Mouse (Mus musculus): ENCODE results near the gene Stambp. TPM values are rescaled to one million over a fixed set of nuclear protein-coding genes. Genes with fewer than 3 reads are reported as not detected.

Gene Stambp
- total and polyA plus RNA-seq, 2 experiments = 6.9 to 7.4 TPM

- WGBS = 81% methylated on average over 6 of the region's 6 CpGs
- Histone ChIP-seq H3K4me3 (ENCODE audit: insufficient read depth, low read depth, low read length) (no peak overlapping the region), H3K27me3 (ENCODE audit: control insufficient read depth, insufficient read depth, low read length) (no peaks in the 10 kb centered on the region), H3K79me2 (ENCODE audit: control insufficient read depth, insufficient read depth, low read length) (no peaks in the 10 kb centered on the region), H3K36me3 (ENCODE audit: control insufficient read depth, insufficient read depth, low read length) (peaks cover 34% of the 10 kb centered on the region), H3K9ac (ENCODE audit: low read depth, low read length) (no peak overlapping the region), H3K27ac (replicated peaks; ENCODE audit: insufficient read depth, low read depth, low read length) (no peak overlapping the region), H3K4me1 (ENCODE audit: control insufficient read depth, insufficient read depth, low read length) (no peaks in the 10 kb centered on the region)
- TF ChIP-seq CTCF (IDR thresholded peaks at IDR 0.05; ENCODE audit: low read depth, low read length) = no peak
- no peak for TF ChIP-seq POLR2A (IDR thresholded peaks at IDR 0.05; ENCODE audit: extremely low read depth, insufficient read depth, low read length)
- no peak for DNase-seq (ENCODE audit: extremely low read depth, low read depth, low spot score)
Measured at GRCm38 (mm10) chr6:83555972-83556371, 16.6 kb downstream of the Stambp start.

- no peak for DNase-seq (ENCODE audit: extremely low read depth, low read depth, low spot score)
- Histone ChIP-seq H3K4me3 (ENCODE audit: insufficient read depth, low read depth, low read length) (no peak overlapping the region), H3K36me3 (ENCODE audit: control insufficient read depth, insufficient read depth, low read length) (peaks cover 15% of the 10 kb centered on the region), H3K27ac (replicated peaks; ENCODE audit: insufficient read depth, low read depth, low read length) (no peak overlapping the region), H3K79me2 (ENCODE audit: control insufficient read depth, insufficient read depth, low read length) (no peaks in the 10 kb centered on the region), H3K4me1 (ENCODE audit: control insufficient read depth, insufficient read depth, low read length) (no peaks in the 10 kb centered on the region), H3K27me3 (ENCODE audit: control insufficient read depth, insufficient read depth, low read length) (no peaks in the 10 kb centered on the region), H3K9ac (ENCODE audit: low read depth, low read length) (no peak overlapping the region)
- 69% methylated on average over 5 of the region's 5 CpGs for WGBS
- TF ChIP-seq CTCF (IDR thresholded peaks at IDR 0.05; ENCODE audit: low read depth, low read length) (no peak), POLR2A (IDR thresholded peaks at IDR 0.05; ENCODE audit: extremely low read depth, insufficient read depth, low read length) (no peak)
Measured at GRCm38 (mm10) chr6:83548346-83548745, 24.2 kb downstream of the Stambp start.

DNA sequence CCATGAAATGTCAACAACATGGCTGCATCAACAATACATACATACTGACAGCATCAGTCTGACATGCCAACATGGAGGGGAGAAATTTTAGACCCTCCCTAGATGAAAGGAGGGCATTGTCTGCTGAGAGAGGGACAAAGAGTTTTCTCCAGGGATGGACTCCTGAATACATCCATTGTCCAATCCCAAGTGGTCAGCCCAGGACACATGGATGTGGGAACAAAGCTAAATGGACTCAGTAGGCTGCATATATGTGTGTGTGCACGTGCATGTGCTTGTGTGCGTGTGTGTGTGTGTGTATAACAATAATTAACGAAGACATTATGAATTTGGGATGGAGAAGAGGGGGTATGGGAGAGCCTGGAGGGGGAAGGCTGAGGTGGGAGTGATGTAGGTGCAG, 26.8 kb downstream of the Stambp start:
- H3K27ac ChIP-seq (replicated peaks; ENCODE audit: insufficient read depth, low read depth, low read length) = no peak overlapping the region
- WGBS = 94% methylated on average over 3 of the region's 3 CpGs
- no peaks in the 10 kb centered on the region for H3K27me3 ChIP-seq (ENCODE audit: control insufficient read depth, insufficient read depth, low read length)
- H3K79me2 ChIP-seq (ENCODE audit: control insufficient read depth, insufficient read depth, low read length) = no peaks in the 10 kb centered on the region
- H3K9ac ChIP-seq (ENCODE audit: low read depth, low read length) = no peak overlapping the region
- no peak for TF ChIP-seq POLR2A (IDR thresholded peaks at IDR 0.05; ENCODE audit: extremely low read depth, insufficient read depth, low read length)
- TF ChIP-seq CTCF (IDR thresholded peaks at IDR 0.05; ENCODE audit: low read depth, low read length) = no peak
- H3K4me1 ChIP-seq (ENCODE audit: control insufficient read depth, insufficient read depth, low read length) = no peaks in the 10 kb centered on the region
- DNase-seq (ENCODE audit: extremely low read depth, low read depth, low spot score) = no peak
- H3K4me3 ChIP-seq (ENCODE audit: insufficient read depth, low read depth, low read length) = no peak overlapping the region
- H3K36me3 ChIP-seq (ENCODE audit: control insufficient read depth, insufficient read depth, low read length) = peaks cover 11% of the 10 kb centered on the region

DNA sequence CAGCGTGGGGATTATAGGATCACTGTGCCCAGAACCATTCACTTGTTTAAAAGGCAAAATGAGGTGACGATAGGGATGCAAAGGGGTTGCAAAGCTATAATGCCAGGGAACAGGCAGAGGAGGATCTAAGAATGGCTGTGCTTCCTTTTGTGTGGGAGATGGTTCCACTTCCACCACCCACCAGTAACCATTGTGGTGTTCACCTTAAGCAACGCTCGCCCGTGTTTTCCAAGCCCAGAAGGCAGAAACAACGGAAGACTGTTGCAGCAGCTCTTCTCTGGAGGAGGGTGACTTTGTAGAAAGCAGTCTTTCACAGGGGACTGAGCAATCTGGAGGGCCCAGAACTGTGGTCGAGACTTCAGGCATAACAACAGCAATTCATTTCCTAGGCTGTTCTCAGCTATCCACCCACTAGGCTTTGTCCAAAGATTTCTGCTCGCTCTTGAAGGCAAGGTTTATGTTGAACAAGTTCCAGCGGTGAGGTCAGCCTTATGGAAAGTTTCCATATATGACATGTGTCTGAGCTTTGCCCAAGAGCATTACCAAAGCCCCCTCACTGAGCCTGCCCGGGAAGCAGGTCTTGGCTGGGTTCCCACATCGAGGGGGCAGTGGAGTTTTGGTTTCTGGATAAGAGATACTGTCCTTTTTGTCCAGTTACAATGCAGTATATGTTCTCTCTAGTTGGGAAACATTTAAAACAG, 30.6 kb downstream of the Stambp start:
- Histone ChIP-seq H3K4me3 (ENCODE audit: insufficient read depth, low read depth, low read length) (no peak overlapping the region), H3K79me2 (ENCODE audit: control insufficient read depth, insufficient read depth, low read length) (no peaks in the 10 kb centered on the region), H3K4me1 (ENCODE audit: control insufficient read depth, insufficient read depth, low read length) (no peaks in the 10 kb centered on the region), H3K9ac (ENCODE audit: low read depth, low read length) (no peak overlapping the region), H3K27me3 (ENCODE audit: control insufficient read depth, insufficient read depth, low read length) (no peaks in the 10 kb centered on the region), H3K27ac (replicated peaks; ENCODE audit: insufficient read depth, low read depth, low read length) (no peak overlapping the region), H3K36me3 (ENCODE audit: control insufficient read depth, insufficient read depth, low read length) (peaks cover 11% of the 10 kb centered on the region)
- DNase-seq (ENCODE audit: extremely low read depth, low read depth, low spot score) = no peak
- WGBS = 78% methylated on average over 11 of the region's 11 CpGs
- TF ChIP-seq POLR2A (IDR thresholded peaks at IDR 0.05; ENCODE audit: extremely low read depth, insufficient read depth, low read length) (no peak), CTCF (IDR thresholded peaks at IDR 0.05; ENCODE audit: low read depth, low read length) (no peak)

- no peak for DNase-seq (ENCODE audit: extremely low read depth, low read depth, low spot score)
- Histone ChIP-seq H3K79me2 (ENCODE audit: control insufficient read depth, insufficient read depth, low read length) (no peaks in the 10 kb centered on the region), H3K27ac (replicated peaks; ENCODE audit: insufficient read depth, low read depth, low read length) (no peak overlapping the region), H3K36me3 (ENCODE audit: control insufficient read depth, insufficient read depth, low read length) (peaks cover 7% of the 10 kb centered on the region; the same call in 1 of the 2 replicates), H3K9ac (ENCODE audit: low read depth, low read length) (no peak overlapping the region), H3K4me1 (ENCODE audit: control insufficient read depth, insufficient read depth, low read length) (no peaks in the 10 kb centered on the region), H3K27me3 (ENCODE audit: control insufficient read depth, insufficient read depth, low read length) (no peaks in the 10 kb centered on the region), H3K4me3 (ENCODE audit: insufficient read depth, low read depth, low read length) (no peak overlapping the region)
- 54% methylated on average over 4 of the region's 4 CpGs for WGBS
- TF ChIP-seq CTCF (IDR thresholded peaks at IDR 0.05; ENCODE audit: low read depth, low read length) = no peak
- no peak for TF ChIP-seq POLR2A (IDR thresholded peaks at IDR 0.05; ENCODE audit: extremely low read depth, insufficient read depth, low read length)
Measured at GRCm38 (mm10) chr6:83540017-83540416, 32.5 kb downstream of the Stambp start.

DNA sequence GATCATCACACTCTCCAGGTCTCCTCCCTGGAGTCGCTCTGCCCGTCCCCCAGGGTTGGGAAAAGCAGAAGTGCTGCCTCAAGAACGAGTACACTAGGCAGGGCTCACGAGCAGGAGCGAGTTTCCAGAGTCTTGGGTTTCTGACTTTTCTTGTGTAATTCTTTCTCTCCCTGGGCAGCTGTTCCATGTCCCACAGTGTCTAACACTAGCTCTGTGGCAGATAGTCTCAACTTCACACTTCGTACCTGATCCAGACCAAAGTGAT, 35.8 kb downstream of the Stambp start:
- H3K79me2 ChIP-seq (ENCODE audit: control insufficient read depth, insufficient read depth, low read length) = no peaks in the 10 kb centered on the region
- H3K9ac ChIP-seq (ENCODE audit: low read depth, low read length) = no peak overlapping the region
- 57% methylated on average over 6 of the region's 6 CpGs for WGBS
- no peak overlapping the region for H3K4me3 ChIP-seq (ENCODE audit: insufficient read depth, low read depth, low read length)
- H3K4me1 ChIP-seq (ENCODE audit: control insufficient read depth, insufficient read depth, low read length) = no peaks in the 10 kb centered on the region
- H3K27ac ChIP-seq (replicated peaks; ENCODE audit: insufficient read depth, low read depth, low read length) = no peak overlapping the region
- no peaks in the 10 kb centered on the region for H3K27me3 ChIP-seq (ENCODE audit: control insufficient read depth, insufficient read depth, low read length)
- no peaks in the 10 kb centered on the region for H3K36me3 ChIP-seq (ENCODE audit: control insufficient read depth, insufficient read depth, low read length)
- TF ChIP-seq POLR2A (IDR thresholded peaks at IDR 0.05; ENCODE audit: extremely low read depth, insufficient read depth, low read length) (no peak), CTCF (IDR thresholded peaks at IDR 0.05; ENCODE audit: low read depth, low read length) (no peak)
- DNase-seq (ENCODE audit: extremely low read depth, low read depth, low spot score) = no peak
